Mouse (Mus musculus): ENCODE measurements around the gene Tgfbrap1.

Gene Tgfbrap1

GRCm38 (mm10) chr1:43110556-43110955, 12.1 kb upstream of the Tgfbrap1 start:
- DNase-seq (ENCODE audit: low spot score), result no peak

DNA sequence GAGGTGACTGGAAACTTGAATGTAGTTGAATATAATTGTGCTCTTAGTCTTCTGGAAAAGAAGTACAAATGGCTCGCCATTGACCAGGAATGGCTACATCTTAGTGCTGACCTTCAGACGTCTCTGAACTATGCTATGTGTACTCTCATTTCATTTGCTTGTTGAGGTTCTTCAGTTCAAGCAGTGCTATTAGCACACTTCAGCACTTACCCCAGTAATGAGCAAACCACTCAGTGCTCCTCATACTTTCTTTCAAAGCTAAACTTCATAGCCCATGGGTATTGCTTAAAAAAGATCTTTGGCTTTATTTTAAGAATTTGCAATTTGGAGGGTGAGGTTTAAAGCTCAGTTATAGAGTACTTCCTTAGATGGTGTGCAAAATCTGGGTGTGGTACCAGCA, 10.3 kb upstream of the Tgfbrap1 start:
- no peak for DNase-seq (ENCODE audit: low spot score)

GRCm38 (mm10) chr1:43094206-43094605, 4.2 kb downstream of the Tgfbrap1 start:
- DNase-seq (ENCODE audit: low spot score), result no peak

GRCm38 (mm10) chr1:43092056-43093015, 6.1 kb downstream of the Tgfbrap1 start:
- peak; percentile 80 for DNase-seq (ENCODE audit: low spot score)

- DNase-seq (ENCODE audit: low spot score), result peak; percentile 27
Observed at GRCm38 (mm10) chr1:43091306-43092055, 7.0 kb downstream of the Tgfbrap1 start.

DNA sequence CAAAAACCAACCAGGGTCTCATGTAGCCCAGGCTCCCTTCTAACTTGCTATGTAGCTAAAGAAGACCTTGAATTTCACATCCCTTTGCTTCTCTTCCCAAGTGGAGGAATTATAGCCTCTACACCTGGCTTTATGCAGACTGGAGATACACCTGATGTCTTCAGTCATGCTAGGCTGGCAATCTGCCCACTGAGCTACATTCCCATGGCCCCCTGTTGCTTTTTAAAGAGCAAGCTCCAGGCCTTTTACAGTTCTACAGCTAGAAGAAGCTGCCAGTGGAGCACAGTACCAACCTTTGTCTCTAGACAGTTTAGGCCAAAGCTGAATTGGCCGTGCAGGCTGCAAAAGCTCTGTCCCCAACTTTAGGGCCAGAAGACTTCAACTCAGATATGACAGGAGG, 8.0 kb downstream of the Tgfbrap1 start:
- DNase-seq (ENCODE audit: low spot score), result no peak

- DNase-seq (ENCODE audit: low spot score), result no peak
Observed at GRCm38 (mm10) chr1:43082946-43083345, 15.5 kb downstream of the Tgfbrap1 start.

DNA sequence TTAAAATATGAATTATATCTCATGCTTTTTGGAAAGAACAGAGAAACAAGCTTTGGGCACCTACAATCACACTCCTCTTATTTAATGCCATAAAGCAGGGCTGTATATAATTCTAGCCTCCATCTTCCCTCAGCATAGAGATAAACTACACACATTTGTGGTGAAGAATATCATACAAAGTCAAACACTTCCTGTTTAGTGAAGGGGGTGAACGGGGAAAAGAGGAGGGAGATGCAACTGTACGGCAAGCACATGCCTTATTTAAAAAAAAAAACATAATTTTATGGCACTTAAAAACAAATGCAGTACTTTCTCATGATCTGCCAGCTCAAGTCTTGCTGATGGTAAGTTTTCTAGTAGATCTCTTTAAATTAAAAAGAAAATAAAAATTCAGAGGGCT, 20.3 kb downstream of the Tgfbrap1 start:
- DNase-seq (ENCODE audit: low spot score), result no peak

- DNase-seq (ENCODE audit: low spot score), result no peak
Observed at GRCm38 (mm10) chr1:43074791-43075190, 23.6 kb downstream of the Tgfbrap1 start.

DNA sequence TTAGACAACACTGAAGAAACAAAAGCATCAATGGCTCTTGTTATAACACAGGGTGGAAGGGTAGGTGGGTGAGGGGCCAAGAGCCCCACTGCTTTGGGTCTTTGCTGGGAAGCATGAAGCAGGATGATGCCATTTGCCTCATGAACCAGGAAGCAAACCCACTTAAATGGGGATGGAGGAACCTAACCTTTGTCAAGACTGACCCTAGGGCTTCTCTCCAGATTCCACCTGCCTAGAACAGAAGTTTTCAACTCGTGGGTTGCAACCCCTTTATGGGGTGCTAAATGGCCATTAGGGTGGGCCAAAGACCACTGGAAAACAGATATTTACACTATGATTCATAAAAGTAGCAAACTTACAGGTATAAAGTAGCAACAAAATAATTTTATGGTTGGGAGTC, 25.9 kb downstream of the Tgfbrap1 start:
- no peak for DNase-seq (ENCODE audit: low spot score)

DNA sequence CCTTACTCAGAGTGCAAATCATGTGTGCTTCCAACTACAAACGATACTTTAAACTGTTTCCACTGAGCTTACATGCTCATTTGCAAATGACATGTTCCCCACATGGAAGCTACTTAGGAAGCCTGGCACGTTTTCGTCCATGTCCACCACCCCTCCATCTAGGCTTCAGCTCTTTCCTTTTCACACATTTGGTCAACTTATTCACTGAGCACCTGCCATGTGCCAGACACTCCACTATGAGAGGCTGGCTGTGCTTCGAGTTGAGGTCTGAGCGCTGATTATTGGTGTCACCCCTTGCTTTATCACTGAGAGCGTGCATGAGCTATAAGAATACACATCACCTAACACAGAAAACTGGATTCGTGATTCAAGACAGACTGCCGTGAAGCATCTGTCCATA, 26.4 kb downstream of the Tgfbrap1 start:
- no peak for DNase-seq (ENCODE audit: low spot score)

- DNase-seq (ENCODE audit: low spot score), result no peak
Observed at GRCm38 (mm10) chr1:43070726-43071125, 27.7 kb downstream of the Tgfbrap1 start.

DNA sequence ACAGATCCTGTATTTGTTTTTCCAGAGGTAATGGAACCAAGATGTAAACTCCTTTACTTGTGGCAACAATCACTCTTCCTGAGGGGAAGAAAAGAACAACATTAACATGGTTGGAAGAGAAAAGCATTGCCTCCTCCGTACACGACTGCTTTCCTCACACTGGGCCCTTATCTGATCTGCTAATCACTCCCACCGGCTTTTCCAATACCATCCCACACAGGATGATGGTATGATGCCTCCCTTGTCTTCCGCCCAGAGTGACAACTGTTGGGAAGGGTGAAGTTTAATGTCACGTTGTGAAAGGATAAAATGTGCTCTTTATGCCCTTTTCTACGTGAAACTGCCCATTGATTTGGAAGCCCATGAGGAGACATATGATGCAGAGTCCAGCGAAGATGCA, 30.9 kb downstream of the Tgfbrap1 start:
- no peak for DNase-seq (ENCODE audit: low spot score)

GRCm38 (mm10) chr1:43066573-43066972, 31.9 kb downstream of the Tgfbrap1 start:
- DNase-seq (ENCODE audit: low spot score), result no peak

- DNase-seq (ENCODE audit: low spot score), result peak; percentile 30
Observed at GRCm38 (mm10) chr1:43065615-43066310, 32.7 kb downstream of the Tgfbrap1 start.

GRCm38 (mm10) chr1:43051903-43052302, 46.5 kb downstream of the Tgfbrap1 start:
- DNase-seq (ENCODE audit: low spot score), result no peak

- no peak for DNase-seq (ENCODE audit: low spot score)
Observed at GRCm38 (mm10) chr1:43047811-43048210, 50.6 kb downstream of the Tgfbrap1 start.

DNA sequence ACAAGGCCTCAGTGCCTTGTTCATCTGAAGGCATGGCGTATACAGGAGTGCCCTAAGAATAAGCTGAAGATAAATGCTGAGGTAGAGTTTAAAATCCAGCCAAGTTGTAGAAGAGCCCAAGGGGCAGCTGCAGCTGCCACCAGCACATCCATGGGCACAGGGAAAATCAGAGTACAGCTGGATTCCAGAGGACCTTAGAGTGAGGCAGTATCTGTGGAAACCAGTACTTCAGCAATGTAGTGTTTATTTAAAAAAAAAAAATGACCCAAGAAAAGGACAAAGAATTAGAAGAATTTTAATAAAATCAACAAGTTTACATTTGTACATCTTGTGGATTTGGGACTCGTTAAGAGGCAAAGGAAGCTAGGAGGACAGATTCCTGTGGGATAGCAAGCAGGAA, 51.4 kb downstream of the Tgfbrap1 start:
- DNase-seq (ENCODE audit: low spot score), result no peak

DNA sequence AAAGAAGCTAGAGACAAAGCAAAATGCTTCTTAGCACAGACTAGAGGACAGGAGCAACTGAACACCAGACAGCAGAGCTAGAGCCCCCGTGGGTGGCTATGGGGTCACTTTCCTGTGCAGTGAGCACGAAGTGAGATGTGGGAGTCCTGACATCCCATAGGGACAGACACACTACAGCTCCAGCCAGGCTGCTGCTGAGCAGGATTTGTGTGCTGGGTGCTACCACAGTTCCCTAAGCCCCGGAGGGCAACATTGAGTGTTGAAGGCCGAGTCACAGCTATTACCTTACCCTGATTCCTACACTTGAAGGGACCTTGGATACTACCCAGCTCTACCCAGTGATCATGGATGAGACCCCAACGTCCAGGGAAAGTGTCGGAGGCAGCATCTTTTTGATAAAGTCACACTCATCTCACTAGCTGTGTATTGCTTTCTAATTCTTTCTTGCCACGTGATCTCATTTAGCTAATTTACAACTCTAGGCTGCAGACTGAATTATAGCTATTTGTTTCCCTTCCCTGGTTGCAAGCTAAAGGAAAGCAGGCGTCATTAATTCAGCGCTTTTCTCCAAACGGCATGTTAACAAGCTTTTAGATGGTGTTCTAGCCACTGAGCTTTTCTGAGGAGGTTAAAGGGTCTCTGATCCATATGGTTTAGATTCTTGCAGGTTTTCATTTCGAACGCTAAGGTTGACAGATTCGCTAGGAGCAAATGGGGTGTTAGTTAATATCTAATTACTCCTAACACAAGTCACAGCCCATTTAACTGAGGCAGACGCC, 53.0 kb downstream of the Tgfbrap1 start:
- no peak for DNase-seq (ENCODE audit: low spot score)

DNA sequence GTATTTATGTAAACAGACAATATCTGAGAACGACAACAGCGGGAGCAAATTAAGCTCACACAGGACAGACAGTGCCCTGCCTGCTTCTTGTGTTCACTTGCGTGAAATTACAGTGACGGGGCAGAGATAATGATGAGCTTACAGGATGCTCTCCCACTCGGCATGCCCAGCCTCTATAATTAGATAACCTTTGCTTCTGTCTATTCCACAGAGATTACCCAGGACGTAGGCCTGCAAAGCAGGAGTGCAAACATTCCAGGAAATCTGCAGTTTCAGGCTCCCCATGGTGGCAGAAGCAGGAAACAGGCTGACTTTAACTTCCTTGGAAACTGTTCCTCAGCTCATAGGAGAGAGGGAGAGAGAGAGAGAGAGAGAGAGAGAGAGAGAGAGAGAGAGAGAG, 56.2 kb downstream of the Tgfbrap1 start:
- DNase-seq (ENCODE audit: low spot score), result peak; percentile 13

- no peak for DNase-seq (ENCODE audit: low spot score)
Observed at GRCm38 (mm10) chr1:43036014-43036413, 62.4 kb downstream of the Tgfbrap1 start.
